Mouse (Mus musculus): Measurements from ENCODE around the gene Pttg1ip. TPM values are rescaled to one million over a fixed set of nuclear protein-coding genes. Genes with fewer than 3 reads are reported as not detected.

Pttg1ip gene
- polyA plus RNA-seq, 1 experiment from 2014 or later, result 198 TPM

- 90% methylated on average over 11 of the region's 11 CpGs for WGBS
- Histone ChIP-seq H3K4me1 (ENCODE audit: control insufficient read depth, insufficient read depth, low read length) (no peaks in the 10 kb centered on the region), H3K9me3 (ENCODE audit: control insufficient read depth, low read depth, low read length) (no peaks in the 10 kb centered on the region), H3K27ac (ENCODE audit: low read length) (no peak overlapping the region), H3K4me3 (ENCODE audit: low read depth, low read length) (no peak overlapping the region), H3K4me2 (replicated peaks; ENCODE audit: low read depth, low read length) (no peak overlapping the region), H3K27me3 (ENCODE audit: control insufficient read depth, insufficient read depth, low read length) (no peaks in the 10 kb centered on the region), H3K36me3 (ENCODE audit: control insufficient read depth, insufficient read depth, low read length) (no peaks in the 10 kb centered on the region), H3K9ac (replicated peaks; ENCODE audit: low read depth, low read length) (no peak overlapping the region)
- no peak for ATAC-seq (ENCODE audit: insufficient number of reproducible peaks, insufficient read depth, low FRiP score, low read depth)
These were observed 21.4 kb upstream of the Pttg1ip start for GRCm38 (mm10) chr10:77560090-77560489.

GRCm38 (mm10) chr10:77560830-77561229, 20.7 kb upstream of the Pttg1ip start:
- Histone ChIP-seq H3K4me3 (ENCODE audit: low read depth, low read length) (no peak overlapping the region), H3K9ac (replicated peaks; ENCODE audit: low read depth, low read length) (no peak overlapping the region), H3K36me3 (ENCODE audit: control insufficient read depth, insufficient read depth, low read length) (no peaks in the 10 kb centered on the region), H3K4me1 (ENCODE audit: control insufficient read depth, insufficient read depth, low read length) (0 out of 2 replicates have a peak, but pooled peaks cover 3% of the 10 kb centered on the region), H3K4me2 (replicated peaks; ENCODE audit: low read depth, low read length) (no peak overlapping the region), H3K9me3 (ENCODE audit: control insufficient read depth, low read depth, low read length) (no peaks in the 10 kb centered on the region), H3K27me3 (ENCODE audit: control insufficient read depth, insufficient read depth, low read length) (no peaks in the 10 kb centered on the region), H3K27ac (ENCODE audit: low read length) (no peak overlapping the region)
- 81% methylated on average over 9 of the region's 9 CpGs for WGBS
- no peak for ATAC-seq (ENCODE audit: insufficient number of reproducible peaks, insufficient read depth, low FRiP score, low read depth)

- ATAC-seq (ENCODE audit: insufficient number of reproducible peaks, insufficient read depth, low FRiP score, low read depth), result no peak
- H3K4me3 ChIP-seq (ENCODE audit: low read depth, low read length), result no peak overlapping the region
- no peak overlapping the region for H3K4me2 ChIP-seq (replicated peaks; ENCODE audit: low read depth, low read length)
- H3K4me1 ChIP-seq (ENCODE audit: control insufficient read depth, insufficient read depth, low read length), result 0 out of 2 replicates have a peak, but pooled peaks cover 3% of the 10 kb centered on the region
- H3K27ac ChIP-seq (ENCODE audit: low read length), result no peak overlapping the region
- H3K9me3 ChIP-seq (ENCODE audit: control insufficient read depth, low read depth, low read length), result no peaks in the 10 kb centered on the region
- 65% methylated on average over 2 of the region's 2 CpGs for WGBS
- H3K36me3 ChIP-seq (ENCODE audit: control insufficient read depth, insufficient read depth, low read length), result no peaks in the 10 kb centered on the region
- H3K9ac ChIP-seq (replicated peaks; ENCODE audit: low read depth, low read length), result no peak overlapping the region
- no peaks in the 10 kb centered on the region for H3K27me3 ChIP-seq (ENCODE audit: control insufficient read depth, insufficient read depth, low read length)
These were observed 20.0 kb upstream of the Pttg1ip start for GRCm38 (mm10) chr10:77561508-77561907.

GRCm38 (mm10) chr10:77565005-77565404, 16.5 kb upstream of the Pttg1ip start:
- no peak for ATAC-seq (ENCODE audit: insufficient number of reproducible peaks, insufficient read depth, low FRiP score, low read depth)
- Histone ChIP-seq H3K27ac (ENCODE audit: low read length) (no peak overlapping the region), H3K9me3 (ENCODE audit: control insufficient read depth, low read depth, low read length) (no peaks in the 10 kb centered on the region), H3K4me3 (ENCODE audit: low read depth, low read length) (no peak overlapping the region), H3K27me3 (ENCODE audit: control insufficient read depth, insufficient read depth, low read length) (no peaks in the 10 kb centered on the region), H3K4me2 (replicated peaks; ENCODE audit: low read depth, low read length) (no peak overlapping the region), H3K36me3 (ENCODE audit: control insufficient read depth, insufficient read depth, low read length) (no peaks in the 10 kb centered on the region), H3K4me1 (ENCODE audit: control insufficient read depth, insufficient read depth, low read length) (0 out of 2 replicates have a peak, but pooled peaks cover 3% of the 10 kb centered on the region), H3K9ac (replicated peaks; ENCODE audit: low read depth, low read length) (no peak overlapping the region)
- 73% methylated on average over 8 of the region's 8 CpGs for WGBS

- H3K36me3 ChIP-seq (ENCODE audit: control insufficient read depth, insufficient read depth, low read length), result no peaks in the 10 kb centered on the region
- no peak overlapping the region for H3K4me3 ChIP-seq (ENCODE audit: low read depth, low read length)
- 0 out of 2 replicates have a peak, but pooled peaks cover 3% of the 10 kb centered on the region for H3K4me1 ChIP-seq (ENCODE audit: control insufficient read depth, insufficient read depth, low read length)
- no peak overlapping the region for H3K4me2 ChIP-seq (replicated peaks; ENCODE audit: low read depth, low read length)
- no peaks in the 10 kb centered on the region for H3K9me3 ChIP-seq (ENCODE audit: control insufficient read depth, low read depth, low read length)
- H3K27me3 ChIP-seq (ENCODE audit: control insufficient read depth, insufficient read depth, low read length), result no peaks in the 10 kb centered on the region
- H3K9ac ChIP-seq (replicated peaks; ENCODE audit: low read depth, low read length), result no peak overlapping the region
- WGBS, result 39% methylated on average over 8 of the region's 8 CpGs
- no peak for ATAC-seq (ENCODE audit: insufficient number of reproducible peaks, insufficient read depth, low FRiP score, low read depth)
- peak overlapping the region; percentile 33; the same call in 1 of the 2 replicates for H3K27ac ChIP-seq (ENCODE audit: low read length)
These were observed 14.9 kb upstream of the Pttg1ip start for GRCm38 (mm10) chr10:77566651-77567050.

GRCm38 (mm10) chr10:77569481-77569880, 12.0 kb upstream of the Pttg1ip start:
- ATAC-seq (ENCODE audit: insufficient number of reproducible peaks, insufficient read depth, low FRiP score, low read depth), result peak; percentile 29; the same call in 1 of the 2 replicates
- no peak overlapping the region for H3K4me3 ChIP-seq (ENCODE audit: low read depth, low read length)
- no peaks in the 10 kb centered on the region for H3K9me3 ChIP-seq (ENCODE audit: control insufficient read depth, low read depth, low read length)
- peak overlapping the region; percentile 95 for H3K27ac ChIP-seq (ENCODE audit: low read length)
- no peaks in the 10 kb centered on the region for H3K36me3 ChIP-seq (ENCODE audit: control insufficient read depth, insufficient read depth, low read length)
- H3K27me3 ChIP-seq (ENCODE audit: control insufficient read depth, insufficient read depth, low read length), result no peaks in the 10 kb centered on the region
- no peak overlapping the region for H3K9ac ChIP-seq (replicated peaks; ENCODE audit: low read depth, low read length)
- H3K4me2 ChIP-seq (replicated peaks; ENCODE audit: low read depth, low read length), result peak overlapping the region; percentile 36
- WGBS, result 32% methylated on average over 7 of the region's 7 CpGs
- 0 out of 2 replicates have a peak, but pooled peaks cover 3% of the 10 kb centered on the region for H3K4me1 ChIP-seq (ENCODE audit: control insufficient read depth, insufficient read depth, low read length)

- Histone ChIP-seq H3K4me1 (ENCODE audit: control insufficient read depth, insufficient read depth, low read length) (0 out of 2 replicates have a peak, but pooled peaks cover 3% of the 10 kb centered on the region), H3K9ac (replicated peaks; ENCODE audit: low read depth, low read length) (no peak overlapping the region), H3K36me3 (ENCODE audit: control insufficient read depth, insufficient read depth, low read length) (no peaks in the 10 kb centered on the region), H3K9me3 (ENCODE audit: control insufficient read depth, low read depth, low read length) (no peaks in the 10 kb centered on the region), H3K4me2 (replicated peaks; ENCODE audit: low read depth, low read length) (peak overlapping the region; percentile 36; the same call in 1 of the 2 replicates), H3K27ac (ENCODE audit: low read length) (peak overlapping the region; percentile 95), H3K27me3 (ENCODE audit: control insufficient read depth, insufficient read depth, low read length) (no peaks in the 10 kb centered on the region), H3K4me3 (ENCODE audit: low read depth, low read length) (no peak overlapping the region)
- WGBS, result 42% methylated on average over 6 of the region's 6 CpGs
- ATAC-seq (ENCODE audit: insufficient number of reproducible peaks, insufficient read depth, low FRiP score, low read depth), result peak; percentile 77
These were observed 11.4 kb upstream of the Pttg1ip start for GRCm38 (mm10) chr10:77569973-77570658.

- H3K9ac ChIP-seq (replicated peaks; ENCODE audit: low read depth, low read length), result no peak overlapping the region
- H3K27me3 ChIP-seq (ENCODE audit: control insufficient read depth, insufficient read depth, low read length), result no peaks in the 10 kb centered on the region
- H3K9me3 ChIP-seq (ENCODE audit: control insufficient read depth, low read depth, low read length), result no peaks in the 10 kb centered on the region
- H3K27ac ChIP-seq (ENCODE audit: low read length), result peak overlapping the region; percentile 27; the same call in 1 of the 2 replicates
- H3K36me3 ChIP-seq (ENCODE audit: control insufficient read depth, insufficient read depth, low read length), result no peaks in the 10 kb centered on the region
- no peaks in the 10 kb centered on the region for H3K4me1 ChIP-seq (ENCODE audit: control insufficient read depth, insufficient read depth, low read length)
- H3K4me2 ChIP-seq (replicated peaks; ENCODE audit: low read depth, low read length), result no peak overlapping the region
- 20% methylated on average over 3 of the region's 3 CpGs for WGBS
- H3K4me3 ChIP-seq (ENCODE audit: low read depth, low read length), result no peak overlapping the region
- ATAC-seq (ENCODE audit: insufficient number of reproducible peaks, insufficient read depth, low FRiP score, low read depth), result no peak
These were observed 9.3 kb upstream of the Pttg1ip start for GRCm38 (mm10) chr10:77572225-77572624.
